Comparison of ENCODE assay signal across 22 mouse cellular contexts in genomic region chr11:67313733-67314452, GRCm38 (mm10). TPM values are rescaled to one million over a fixed set of nuclear protein-coding genes. Genes with fewer than 3 reads are reported as not detected.
DNase-seq lines count a peak whose midpoint lies in the region; ATAC-seq and TF ChIP-seq lines count a peak whose summit lies in the region.
"Had no signal": no experiment of that assay in that cellular context is flagged by ENCODE, and none has a peak within 500 bp of the region (broad histone marks: within the 10 kb centered on the region; RNA-seq: fewer than 3 reads in every experiment).

No protein-coding gene starts in this region.

- no peak overlapping the region for H3K9ac ChIP-seq in midbrain, embryonic 16.5 days (ENCODE audit: low read depth, low read length)
- H3K9ac ChIP-seq in kidney, embryonic 15.5 days: no peak overlapping the region
- H3K9ac ChIP-seq: hindbrain, embryonic 15.5 days; liver, embryonic 14.5 days; neural tube, embryonic 12.5 days had no signal

- no peaks in the 10 kb centered on the region for H3K79me2 ChIP-seq in myocyte (ENCODE audit: control insufficient read depth, insufficient read depth)

- TF ChIP-seq POLR2A in myocyte (IDR thresholded peaks at IDR 0.05; ENCODE audit: insufficient read length, low read depth): no peak

- H3K4me1 ChIP-seq in midbrain, embryonic 10.5 days: peaks cover 10% of the 10 kb centered on the region
- H3K4me1 ChIP-seq in midbrain, embryonic 16.5 days (ENCODE audit: control insufficient read depth, insufficient read depth, low read length): no peaks in the 10 kb centered on the region
- H3K4me1 ChIP-seq in embryonic facial prominence, embryonic 10.5 days: no peaks in the 10 kb centered on the region
- no peaks in the 10 kb centered on the region for H3K4me1 ChIP-seq in kidney, embryonic 15.5 days
- H3K4me1 ChIP-seq: neural tube, embryonic 12.5 days had no signal

- no peaks in the 10 kb centered on the region for H3K36me3 ChIP-seq in midbrain, embryonic 10.5 days
- no peaks in the 10 kb centered on the region for H3K36me3 ChIP-seq in midbrain, embryonic 16.5 days (ENCODE audit: control insufficient read depth, insufficient read depth, low read length)
- H3K36me3 ChIP-seq in embryonic facial prominence, embryonic 10.5 days (replicated peaks): no peaks in the 10 kb centered on the region
- no peaks in the 10 kb centered on the region for H3K36me3 ChIP-seq in myocyte (ENCODE audit: control insufficient read depth, insufficient read depth)
- H3K36me3 ChIP-seq in kidney, embryonic 15.5 days: no peaks in the 10 kb centered on the region
- H3K36me3 ChIP-seq: hindbrain, embryonic 15.5 days; neural tube, embryonic 12.5 days had no signal

- H3ac ChIP-seq in myocyte (ENCODE audit: control insufficient read depth, insufficient read length): no peak overlapping the region

- H3K27me3 ChIP-seq in midbrain, embryonic 10.5 days (ENCODE audit: low read depth, poor library complexity, severe bottlenecking): no peaks in the 10 kb centered on the region
- H3K27me3 ChIP-seq in midbrain, embryonic 16.5 days (ENCODE audit: control insufficient read depth, insufficient read depth, low read depth, low read length): no peaks in the 10 kb centered on the region
- no peaks in the 10 kb centered on the region for H3K27me3 ChIP-seq in embryonic facial prominence, embryonic 10.5 days (replicated peaks; ENCODE audit: low read depth, poor library complexity, severe bottlenecking)
- no peaks in the 10 kb centered on the region for H3K27me3 ChIP-seq in myocyte (ENCODE audit: control insufficient read depth, insufficient read depth, insufficient read length)
- H3K27me3 ChIP-seq in kidney, embryonic 15.5 days: no peaks in the 10 kb centered on the region
- H3K27me3 ChIP-seq: CH12.LX; hindbrain, embryonic 15.5 days; neural tube, embryonic 12.5 days had no signal

- DNase-seq in adrenal gland, adult 2 months: peak; percentile 23
- DNase-seq in adrenal gland, adult 8-10 months: no peak
- peak; percentile 12 for DNase-seq in midbrain, embryonic 10.5 days (ENCODE audit: low spot score)
- peak; percentile 13 for DNase-seq in embryonic facial prominence, embryonic 10.5 days (ENCODE audit: low spot score)
- DNase-seq in layer of hippocampus, adult 8-10 months (ENCODE audit: low spot score in 2 of 2): no peak
- DNase-seq: cerebellum, adult 18-20 months; kidney, postnatal 25 days; lung, postnatal 14 days; thymus, postnatal 4 days had no signal

- ATAC-seq in midbrain, embryonic 16.5 days: no peak
- no peak for ATAC-seq in kidney, embryonic 15.5 days (replicated peaks; ENCODE audit: low FRiP score)
- ATAC-seq: activated CD4-positive, CD25-positive, alpha-beta regulatory T cell, adult 4 months; intestine, postnatal 0 days had no signal

- 54% methylated on average over 15 of the region's 15 CpGs for WGBS in midbrain, embryonic 10.5 days
- WGBS in midbrain, embryonic 16.5 days: 48% methylated on average over 15 of the region's 15 CpGs
- 54% methylated on average over 15 of the region's 15 CpGs for WGBS in embryonic facial prominence, embryonic 10.5 days
- WGBS in kidney, embryonic 15.5 days: 51% methylated on average over 15 of the region's 15 CpGs

- H3K27ac ChIP-seq in midbrain, embryonic 10.5 days (replicated peaks): peak overlapping the region; percentile 34
- H3K27ac ChIP-seq in midbrain, embryonic 16.5 days (ENCODE audit: low read length): no peak overlapping the region
- H3K27ac ChIP-seq in embryonic facial prominence, embryonic 10.5 days (replicated peaks): no peak overlapping the region
- no peak overlapping the region for H3K27ac ChIP-seq in kidney, embryonic 15.5 days
- H3K27ac ChIP-seq: hindbrain, embryonic 15.5 days; liver, embryonic 14.5 days; neural tube, embryonic 12.5 days had no signal

- H3K9me3 ChIP-seq in midbrain, embryonic 10.5 days (replicated peaks): no peaks in the 10 kb centered on the region
- H3K9me3 ChIP-seq in midbrain, embryonic 16.5 days (replicated peaks; ENCODE audit: control insufficient read depth, low read length, poor library complexity, severe bottlenecking): no peaks in the 10 kb centered on the region
- no peaks in the 10 kb centered on the region for H3K9me3 ChIP-seq in embryonic facial prominence, embryonic 10.5 days
- no peaks in the 10 kb centered on the region for H3K9me3 ChIP-seq in kidney, embryonic 15.5 days (replicated peaks)
- H3K9me3 ChIP-seq: hindbrain, embryonic 15.5 days; neural tube, embryonic 12.5 days had no signal

- no peak overlapping the region for H3K4me3 ChIP-seq in midbrain, embryonic 10.5 days
- no peak overlapping the region for H3K4me3 ChIP-seq in midbrain, embryonic 16.5 days (ENCODE audit: low read depth, low read length)
- no peak overlapping the region for H3K4me3 ChIP-seq in embryonic facial prominence, embryonic 10.5 days
- H3K4me3 ChIP-seq in myocyte: no peak overlapping the region
- no peak overlapping the region for H3K4me3 ChIP-seq in kidney, embryonic 15.5 days (replicated peaks)
- H3K4me3 ChIP-seq: hindbrain, embryonic 15.5 days; neural tube, embryonic 12.5 days had no signal

- H3K4me2 ChIP-seq in midbrain, embryonic 16.5 days (ENCODE audit: low read length): no peak overlapping the region
- H3K4me2 ChIP-seq in myocyte (ENCODE audit: low read depth): peak overlapping the region; percentile 26
- no peak overlapping the region for H3K4me2 ChIP-seq in kidney, embryonic 15.5 days
- H3K4me2 ChIP-seq: hindbrain, embryonic 15.5 days; neural tube, embryonic 12.5 days had no signal

TF ChIP-seq in myocyte, 11 proteins besides CTCF, POLR2A, EP300 and RAD21:
- TF ChIP-seq TCF3 (IDR thresholded peaks at IDR 0.05; ENCODE audit: insufficient read length, low read depth) (peak; percentile 10), POLR2AphosphoS2 (IDR thresholded peaks at IDR 0.05; ENCODE audit: insufficient read length, low read depth) (no peak), TCF12 (IDR thresholded peaks at IDR 0.05; ENCODE audit: insufficient read depth, poor library complexity, severe bottlenecking) (peak; percentile 56), MYOD1 (IDR thresholded peaks at IDR 0.05; ENCODE audit: control insufficient read depth in 1 of 3, insufficient read length in 2 of 3, low read depth in 2 of 3) (peak in 2 of 3 experiments; percentile 49 to 81), E2F4 (IDR thresholded peaks at IDR 0.05; ENCODE audit: insufficient read depth) (no peak), REST (IDR thresholded peaks at IDR 0.05; ENCODE audit: insufficient read depth, insufficient read length) (no peak), USF1 (IDR thresholded peaks at IDR 0.05; ENCODE audit: low read depth) (no peak), CEBPB (IDR thresholded peaks at IDR 0.05; ENCODE audit: insufficient read depth, poor library complexity, severe bottlenecking) (no peak), MYOG (IDR thresholded peaks at IDR 0.05; ENCODE audit: control insufficient read depth in 1 of 3, insufficient read depth in 1 of 3, insufficient read length in 2 of 3, low read depth in 2 of 3) (peak in 2 of 3 experiments; percentile 55 to 66), SRF (IDR thresholded peaks at IDR 0.05; ENCODE audit: control insufficient read depth, insufficient read length, low read depth) (no peak), MAX (IDR thresholded peaks at IDR 0.05; ENCODE audit: low read depth) (no peak)

RNA-seq across cellular contexts. Expression of gene Myh13, which starts 7.6 kb away (rescaled TPM):
- not detected for total RNA-seq in adrenal gland, adult 2 months (2021)
- not detected in 2 replicates for polyA plus RNA-seq in adrenal gland, adult 2 months (2012; rRNA removed)
- under 1 TPM in 1 of 4 experiments, not detected in 3; 0.03 TPM for total RNA-seq in adrenal gland, adult 8-10 months (2022)
- 0.01 TPM in 1 of 2 replicates, not detected in the other for polyA plus RNA-seq in midbrain, embryonic 10.5 days (2016; fragmentation: Nextera tagmentation; extraction: Ambion mirVana)
- polyA plus RNA-seq in midbrain, embryonic 16.5 days (2015; fragmentation: Nextera tagmentation; extraction: Ambion mirVana): 0.14 and 0.29 TPM in 2 replicates
- 0.05 TPM in 1 of 2 replicates, not detected in the other for polyA plus RNA-seq in embryonic facial prominence, embryonic 10.5 days (2016; fragmentation: Nextera tagmentation; extraction: Ambion mirVana)
- 0.22 TPM for polyA plus RNA-seq in myocyte (2012; fragmentation: generic; extraction: Trizol)
- under 1 TPM in 2 of 4 experiments, not detected in 2; 0.11 to 0.45 TPM for total RNA-seq in layer of hippocampus, adult 8-10 months (2022)
- 0.03 and 0.13 TPM in 2 replicates for polyA plus RNA-seq in kidney, embryonic 15.5 days (2015; fragmentation: Nextera tagmentation; extraction: Ambion mirVana)
- total RNA-seq: common myeloid progenitor, adult 5-6 weeks; megakaryocyte-erythroid progenitor cell, adult 5-6 weeks had no signal
- polyA plus RNA-seq: intestine, postnatal 0 days; liver, embryonic 14.5 days; neural tube, embryonic 12.5 days; spleen, adult 2 months had no signal

RNA-seq across cellular contexts. Expression of gene Myh8, which starts 37.0 kb away (rescaled TPM):
- not detected for total RNA-seq in adrenal gland, adult 2 months (2021)
- not detected in 2 replicates for polyA plus RNA-seq in adrenal gland, adult 2 months (2012; rRNA removed)
- total RNA-seq in adrenal gland, adult 8-10 months (2022): not detected
- not detected in 2 replicates for polyA plus RNA-seq in midbrain, embryonic 10.5 days (2016; fragmentation: Nextera tagmentation; extraction: Ambion mirVana)
- polyA plus RNA-seq in midbrain, embryonic 16.5 days (2015; fragmentation: Nextera tagmentation; extraction: Ambion mirVana): 0.80 and 0.83 TPM in 2 replicates
- 0.05 and 0.09 TPM in 2 replicates for polyA plus RNA-seq in embryonic facial prominence, embryonic 10.5 days (2016; fragmentation: Nextera tagmentation; extraction: Ambion mirVana)
- polyA plus RNA-seq in myocyte (2012; fragmentation: generic; extraction: Trizol): 10.4 TPM
- 1 to 10 TPM; 1.0 to 1.6 (median 1.4) TPM for total RNA-seq in layer of hippocampus, adult 8-10 months (2022)
- 6.6 and 20.3 TPM in 2 replicates for polyA plus RNA-seq in kidney, embryonic 15.5 days (2015; fragmentation: Nextera tagmentation; extraction: Ambion mirVana)
- total RNA-seq: common myeloid progenitor, adult 5-6 weeks; megakaryocyte-erythroid progenitor cell, adult 5-6 weeks had no signal
- polyA plus RNA-seq: testis, adult 2 months had no signal

Comparison
In these comparisons a context has a peak if more than half of its experiments do, and no peak if none do; other contexts are left out.
1. DNase-seq: peak in adrenal gland, adult 2 months (single experiment), midbrain, embryonic 10.5 days (single experiment) and embryonic facial prominence, embryonic 10.5 days (single experiment); none in adrenal gland, adult 8-10 months (single experiment) and layer of hippocampus, adult 8-10 months (0 of 2).